Mouse (Mus musculus): ENCODE measurements around the gene Cpxm1. TPM values are rescaled to one million over a fixed set of nuclear protein-coding genes. Genes with fewer than 3 reads are reported as not detected.
A peak's percentile ranks its signal among the peaks of the same experiment; 100 is the strongest.
"Not testable (repeated sequence)": the region's sequence is repeated elsewhere in the genome, so short reads cannot be mapped to it uniquely, and the experiment has no call there.

The Cpxm1 gene
- polyA plus RNA-seq, 1 experiment from 2014 or later, result 26.3 TPM

DNA sequence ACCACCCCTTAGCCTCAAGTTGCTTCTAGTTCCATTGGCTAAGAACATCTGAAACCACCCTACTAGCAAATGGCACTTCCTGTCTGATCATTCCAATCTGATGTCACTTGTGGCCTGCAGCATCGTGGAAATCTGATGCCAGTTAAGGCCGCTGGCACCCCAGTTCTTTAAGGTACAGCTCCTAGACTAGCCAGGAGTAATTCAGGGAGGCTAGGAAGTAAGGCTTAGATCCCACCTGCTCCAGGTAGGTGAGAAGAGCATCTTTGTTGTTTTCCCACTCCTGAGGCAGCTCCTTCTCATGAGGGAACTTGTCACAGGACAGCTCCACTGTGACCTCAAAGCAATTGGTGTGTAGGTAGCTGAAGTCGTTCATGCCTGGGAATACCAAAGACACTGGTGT is 4.5 kb downstream of the Cpxm1 start:
- H3K27me3 ChIP-seq (replicated peaks; ENCODE audit: control insufficient read depth, insufficient read depth, low read length), result peaks cover 16% of the 10 kb centered on the region
- H3K4me3 ChIP-seq (ENCODE audit: low read depth, low read length), result no peak overlapping the region
- ATAC-seq (replicated peaks; ENCODE audit: low FRiP score) (no peak), DNase-seq (ENCODE audit: low spot score) (no peak)
- no peak overlapping the region for H3K27ac ChIP-seq (ENCODE audit: low read depth, low read length)
- no peaks in the 10 kb centered on the region for H3K9me3 ChIP-seq (ENCODE audit: control insufficient read depth, low read length)
- no peak overlapping the region for H3K4me2 ChIP-seq
- no peak overlapping the region for H3K9ac ChIP-seq (ENCODE audit: low read depth, low read length)
- WGBS, result 80% methylated on average over 3 of the region's 3 CpGs
- H3K4me1 ChIP-seq (replicated peaks; ENCODE audit: control insufficient read depth, insufficient read depth, low read length), result no peaks in the 10 kb centered on the region; the same call in 1 of the 2 replicates
- H3K36me3 ChIP-seq (ENCODE audit: control insufficient read depth, insufficient read depth, low read length), result peaks cover 4% of the 10 kb centered on the region; the same call in 1 of the 2 replicates

DNA sequence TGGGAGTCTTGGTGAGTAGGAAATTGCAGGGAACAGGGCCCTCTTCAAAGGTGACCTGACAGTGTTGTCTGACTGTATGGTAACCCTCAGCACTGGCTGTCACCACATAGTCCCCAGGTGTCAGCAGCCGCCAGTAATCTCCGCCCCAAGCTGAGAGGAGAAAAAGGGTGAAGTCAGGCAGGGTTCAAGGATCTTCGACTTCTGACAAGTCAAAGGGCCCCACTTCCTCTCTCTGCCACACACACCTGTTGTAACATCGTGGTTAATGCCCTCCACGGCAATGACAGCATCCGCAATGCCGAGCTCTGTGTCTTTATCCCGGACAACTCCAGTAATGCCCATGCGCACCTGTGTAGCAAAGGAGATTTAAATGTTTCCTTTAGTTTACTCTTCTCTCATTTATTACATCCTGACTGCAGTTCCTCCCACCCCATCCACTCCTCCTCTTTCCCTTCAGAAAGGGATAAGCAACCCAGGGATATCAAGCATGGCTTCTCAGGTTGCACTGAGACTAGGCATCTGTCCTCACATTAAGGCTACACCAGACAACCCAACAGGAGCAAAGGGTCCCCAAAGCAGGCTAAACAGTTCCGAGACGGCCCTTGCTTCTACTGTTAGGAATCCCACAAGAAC is 6.3 kb downstream of the Cpxm1 start:
- no peak for DNase-seq (ENCODE audit: low spot score)

GRCm38 (mm10) chr2:130388796-130389195 is 8.6 kb downstream of the Cpxm1 start:
- no peak overlapping the region for H3K4me2 ChIP-seq
- no peak for ATAC-seq (replicated peaks; ENCODE audit: low FRiP score)

More for the DNA sequence above, 6.3 kb downstream of the Cpxm1 start:
- Histone ChIP-seq H3K9ac (ENCODE audit: low read depth, low read length) (no peak overlapping the region), H3K4me3 (ENCODE audit: low read depth, low read length) (no peak overlapping the region), H3K36me3 (ENCODE audit: control insufficient read depth, insufficient read depth, low read length) (peaks cover 4% of the 10 kb centered on the region; the same call in 1 of the 2 replicates), H3K4me2 (no peak overlapping the region), H3K9me3 (ENCODE audit: control insufficient read depth, low read length) (no peaks in the 10 kb centered on the region), H3K4me1 (replicated peaks; ENCODE audit: control insufficient read depth, insufficient read depth, low read length) (no peaks in the 10 kb centered on the region), H3K27ac (ENCODE audit: low read depth, low read length) (no peak overlapping the region), H3K27me3 (replicated peaks; ENCODE audit: control insufficient read depth, insufficient read depth, low read length) (peaks cover under 1% of the 10 kb centered on the region; the same call in 1 of the 2 replicates)
- 77% methylated on average over 11 of the region's 11 CpGs for WGBS
- ATAC-seq (replicated peaks; ENCODE audit: low FRiP score), result no peak

DNA sequence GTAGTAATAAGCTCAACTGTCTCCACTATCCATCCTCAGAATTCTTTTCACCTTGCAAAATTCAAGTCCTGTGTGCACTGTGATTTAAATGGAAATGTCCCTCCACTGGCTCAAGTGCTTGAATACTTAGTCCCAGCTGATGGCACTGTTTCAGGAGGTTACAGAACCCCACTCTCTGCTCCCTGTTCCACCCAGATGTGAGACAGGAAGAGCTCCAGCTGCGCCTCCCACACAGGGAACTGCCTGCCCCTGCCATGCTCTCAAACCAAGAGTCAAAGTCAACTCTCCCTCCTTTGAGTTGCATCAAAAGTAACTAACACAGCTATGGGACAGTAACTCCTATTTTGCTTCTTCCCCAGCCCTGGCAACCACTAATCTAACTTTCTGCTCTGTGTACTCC is 11.2 kb downstream of the Cpxm1 start:
- H3K4me1 ChIP-seq (replicated peaks; ENCODE audit: control insufficient read depth, insufficient read depth, low read length), result no peaks in the 10 kb centered on the region
- H3K9ac ChIP-seq (ENCODE audit: low read depth, low read length), result no peak overlapping the region
- no peak overlapping the region for H3K4me3 ChIP-seq (ENCODE audit: low read depth, low read length)
- ATAC-seq (replicated peaks; ENCODE audit: low FRiP score) (no peak), DNase-seq (ENCODE audit: low spot score) (no peak)
- no peaks in the 10 kb centered on the region for H3K9me3 ChIP-seq (ENCODE audit: control insufficient read depth, low read length)
- 62% methylated on average over 1 of the region's 1 CpGs for WGBS
- H3K4me2 ChIP-seq, result no peak overlapping the region
- H3K36me3 ChIP-seq (ENCODE audit: control insufficient read depth, insufficient read depth, low read length), result no peaks in the 10 kb centered on the region
- no peak overlapping the region for H3K27ac ChIP-seq (ENCODE audit: low read depth, low read length)
- H3K27me3 ChIP-seq (replicated peaks; ENCODE audit: control insufficient read depth, insufficient read depth, low read length), result no peaks in the 10 kb centered on the region

More at GRCm38 (mm10) chr2:130388796-130389195, 8.6 kb downstream of the Cpxm1 start:
- H3K9ac ChIP-seq (ENCODE audit: low read depth, low read length), result no peak overlapping the region
- H3K4me3 ChIP-seq (ENCODE audit: low read depth, low read length), result no peak overlapping the region
- no peak overlapping the region for H3K27ac ChIP-seq (ENCODE audit: low read depth, low read length)
- WGBS, result 70% methylated on average over 2 of the region's 2 CpGs
- no peaks in the 10 kb centered on the region for H3K27me3 ChIP-seq (replicated peaks; ENCODE audit: control insufficient read depth, insufficient read depth, low read length)
- H3K4me1 ChIP-seq (replicated peaks; ENCODE audit: control insufficient read depth, insufficient read depth, low read length), result no peaks in the 10 kb centered on the region
- no peaks in the 10 kb centered on the region for H3K9me3 ChIP-seq (ENCODE audit: control insufficient read depth, low read length)
- no peak for DNase-seq (ENCODE audit: low spot score)
- H3K36me3 ChIP-seq (ENCODE audit: control insufficient read depth, insufficient read depth, low read length), result peaks cover 2% of the 10 kb centered on the region; the same call in 1 of the 2 replicates

- ATAC-seq (replicated peaks; ENCODE audit: low FRiP score) (no peak), DNase-seq (ENCODE audit: low spot score) (no peak)
- Histone ChIP-seq H3K9ac (ENCODE audit: low read depth, low read length) (no peak overlapping the region), H3K9me3 (ENCODE audit: control insufficient read depth, low read length) (no peaks in the 10 kb centered on the region), H3K4me2 (no peak overlapping the region), H3K27me3 (replicated peaks; ENCODE audit: control insufficient read depth, insufficient read depth, low read length) (no peaks in the 10 kb centered on the region; the same call in 1 of the 2 replicates), H3K36me3 (ENCODE audit: control insufficient read depth, insufficient read depth, low read length) (no peaks in the 10 kb centered on the region), H3K4me3 (ENCODE audit: low read depth, low read length) (no peak overlapping the region), H3K27ac (ENCODE audit: low read depth, low read length) (no peak overlapping the region), H3K4me1 (replicated peaks; ENCODE audit: control insufficient read depth, insufficient read depth, low read length) (no peaks in the 10 kb centered on the region)
- WGBS, result 79% methylated on average over 6 of the region's 6 CpGs
Observed at GRCm38 (mm10) chr2:130383895-130384294, 13.5 kb downstream of the Cpxm1 start.

- ATAC-seq (replicated peaks; ENCODE audit: low FRiP score), result no peak
- H3K4me2 ChIP-seq, result no peak overlapping the region
Observed at GRCm38 (mm10) chr2:130383205-130383604, 14.2 kb downstream of the Cpxm1 start.

GRCm38 (mm10) chr2:130374951-130375350 is 22.4 kb downstream of the Cpxm1 start:
- Histone ChIP-seq H3K27ac (ENCODE audit: low read depth, low read length) (no peak overlapping the region), H3K9ac (ENCODE audit: low read depth, low read length) (no peak overlapping the region), H3K36me3 (ENCODE audit: control insufficient read depth, insufficient read depth, low read length) (no peaks in the 10 kb centered on the region), H3K27me3 (replicated peaks; ENCODE audit: control insufficient read depth, insufficient read depth, low read length) (peaks cover 3% of the 10 kb centered on the region; the same call in 1 of the 2 replicates), H3K4me2 (no peak overlapping the region), H3K9me3 (ENCODE audit: control insufficient read depth, low read length) (no peaks in the 10 kb centered on the region), H3K4me3 (ENCODE audit: low read depth, low read length) (no peak overlapping the region), H3K4me1 (replicated peaks; ENCODE audit: control insufficient read depth, insufficient read depth, low read length) (no peaks in the 10 kb centered on the region)
- DNase-seq (ENCODE audit: low spot score), result no peak
- ATAC-seq (replicated peaks; ENCODE audit: low FRiP score), result no peak
- WGBS, result 75% methylated on average over 4 of the region's 4 CpGs

More at GRCm38 (mm10) chr2:130383205-130383604, 14.2 kb downstream of the Cpxm1 start:
- Histone ChIP-seq H3K27me3 (replicated peaks; ENCODE audit: control insufficient read depth, insufficient read depth, low read length) (no peaks in the 10 kb centered on the region; the same call in 1 of the 2 replicates), H3K4me3 (ENCODE audit: low read depth, low read length) (no peak overlapping the region), H3K27ac (ENCODE audit: low read depth, low read length) (no peak overlapping the region), H3K9ac (ENCODE audit: low read depth, low read length) (no peak overlapping the region), H3K9me3 (ENCODE audit: control insufficient read depth, low read length) (no peaks in the 10 kb centered on the region), H3K4me1 (replicated peaks; ENCODE audit: control insufficient read depth, insufficient read depth, low read length) (no peaks in the 10 kb centered on the region), H3K36me3 (ENCODE audit: control insufficient read depth, insufficient read depth, low read length) (no peaks in the 10 kb centered on the region)
- WGBS, result 62% methylated on average over 3 of the region's 3 CpGs
- no peak for DNase-seq (ENCODE audit: low spot score)

DNA sequence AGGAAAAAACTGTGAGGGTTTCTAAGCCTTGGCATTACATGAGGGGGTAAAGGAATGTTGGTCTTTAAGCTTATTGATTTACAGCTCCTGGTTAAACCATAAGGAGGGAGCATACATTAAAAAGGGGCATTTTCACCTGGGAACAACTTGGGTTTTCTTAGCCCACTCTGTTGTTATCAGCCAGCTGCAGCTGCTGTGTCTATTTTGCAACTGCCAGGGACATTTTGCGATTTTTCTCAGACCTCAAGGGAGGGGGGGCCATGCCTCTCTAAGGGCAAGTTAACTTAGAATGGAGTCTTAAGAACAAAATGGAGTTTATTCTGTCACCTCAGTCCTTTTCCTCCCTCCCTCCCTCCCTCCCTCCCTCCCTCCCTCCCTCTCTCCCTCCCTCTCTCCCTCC is 24.3 kb downstream of the Cpxm1 start:
- H3K9me3 ChIP-seq (ENCODE audit: control insufficient read depth, low read length); H3K4me3 ChIP-seq (ENCODE audit: low read depth, low read length); H3K27ac ChIP-seq (ENCODE audit: low read depth, low read length); H3K4me2 ChIP-seq; H3K4me1 ChIP-seq (replicated peaks; ENCODE audit: control insufficient read depth, insufficient read depth, low read length); H3K36me3 ChIP-seq (ENCODE audit: control insufficient read depth, insufficient read depth, low read length); DNase-seq (ENCODE audit: low spot score); H3K9ac ChIP-seq (ENCODE audit: low read depth, low read length); H3K27me3 ChIP-seq (replicated peaks; ENCODE audit: control insufficient read depth, insufficient read depth, low read length): not testable (repeated sequence)
- peak; percentile 60; the same call in 1 of the 2 replicates for ATAC-seq (replicated peaks; ENCODE audit: low FRiP score)
- WGBS, result 15% methylated on average over 1 of the region's 1 CpGs

- ATAC-seq (replicated peaks; ENCODE audit: low FRiP score) (no peak), DNase-seq (ENCODE audit: low spot score) (no peak)
- Histone ChIP-seq H3K4me1 (replicated peaks; ENCODE audit: control insufficient read depth, insufficient read depth, low read length) (no peaks in the 10 kb centered on the region), H3K27ac (ENCODE audit: low read depth, low read length) (no peak overlapping the region), H3K9me3 (ENCODE audit: control insufficient read depth, low read length) (no peaks in the 10 kb centered on the region), H3K4me3 (ENCODE audit: low read depth, low read length) (no peak overlapping the region), H3K36me3 (ENCODE audit: control insufficient read depth, insufficient read depth, low read length) (no peaks in the 10 kb centered on the region), H3K4me2 (no peak overlapping the region), H3K9ac (ENCODE audit: low read depth, low read length) (no peak overlapping the region), H3K27me3 (replicated peaks; ENCODE audit: control insufficient read depth, insufficient read depth, low read length) (peaks cover 26% of the 10 kb centered on the region)
- 49% methylated on average over 4 of the region's 4 CpGs for WGBS
Observed at GRCm38 (mm10) chr2:130367386-130367785, 30.0 kb downstream of the Cpxm1 start.

Data from liver, embryonic 11.5 days (tissue).